Mouse (Mus musculus) embryonic facial prominence, embryonic 11.5 days (tissue): ENCODE results near the gene Kcnt2. TPM values are rescaled to one million over a fixed set of nuclear protein-coding genes. Genes with fewer than 3 reads are reported as not detected.

Experiments used
- ATAC-seq: fragments of 200-750 bp; cut with Nextera tagmentation; replicated peaks from 2 replicates; pipeline ENCODE4 v1.8.0; 2017; ENCODE audit warnings: low read depth; ENCODE audit not compliant: insufficient number of reproducible peaks, low FRiP score, low TSS enrichment
- DNase-seq: peaks from one replicate; pipeline ENCODE4 v3.0.0-alpha.2; 2015; ENCODE audit warnings: low spot score
- H3K27ac ChIP-seq: fragments of 300-500 bp; sonication (generic); replicated peaks from 2 replicates; pipeline ENCODE4 v1.5.1; 2014; ENCODE audit warnings: mild to moderate bottlenecking, low read depth, low read length, control low read depth
- H3K27me3 ChIP-seq: fragments of 300-500 bp; sonication (generic); 2 replicates; pipeline ENCODE4 v1.6.1; 2014; ENCODE audit warnings: mild to moderate bottlenecking, low read length, moderate library complexity, mixed read lengths; ENCODE audit not compliant: control insufficient read depth, insufficient read depth
- H3K36me3 ChIP-seq: fragments of 300-500 bp; sonication (generic); replicated peaks from 2 replicates; pipeline ENCODE4 v1.6.1; 2014; ENCODE audit warnings: low read depth, mild to moderate bottlenecking, low read length, moderate library complexity, mixed read lengths; ENCODE audit not compliant: control insufficient read depth, insufficient read depth
- H3K4me1 ChIP-seq: fragments of 300-500 bp; sonication (generic); 2 replicates; pipeline ENCODE4 v1.6.1; 2014; ENCODE audit warnings: low read length, mixed read lengths; ENCODE audit not compliant: control insufficient read depth, insufficient read depth
- H3K4me2 ChIP-seq: fragments of 300-500 bp; sonication (generic); 2 replicates; pipeline ENCODE4 v1.6.1; 2014; ENCODE audit warnings: low read depth, mild to moderate bottlenecking, control low read depth, low read length, moderate library complexity
- H3K4me3 ChIP-seq: fragments of 300-500 bp; sonication (generic); 2 replicates; pipeline ENCODE4 v1.5.1; 2014; ENCODE audit warnings: low read depth, low read length, control low read depth
- H3K9ac ChIP-seq: fragments of 300-500 bp; sonication (generic); replicated peaks from 2 replicates; pipeline ENCODE4 v1.6.1; 2014; ENCODE audit warnings: mild to moderate bottlenecking, control low read depth, low read length
- H3K9me3 ChIP-seq: fragments of 300-500 bp; sonication (generic); replicated peaks from 2 replicates; pipeline ENCODE4 v1.6.1; 2016; ENCODE audit warnings: mild to moderate bottlenecking, low read length, inconsistent platforms, mixed read lengths; ENCODE audit not compliant: control insufficient read depth
- WGBS: fragments of 180-500 bp; shearing (Covaris S2); extraction: QIAGEN DNeasy Blood & Tissue Kit; methylation state at CpG from one replicate; pipeline ENCODE4 v1.1.7; 2014; 5-methylcytosine and 5-hydroxymethylcytosine counted together
- polyA plus RNA-seq: library from polyadenylated mRNA; unstranded; fragments of >200 nt; fragmentation: Nextera tagmentation; extraction: Ambion mirVana; gene quantifications from 2 replicates; pipeline ENCODE4 v1.2.1, GENCODE M21; 2014

Kcnt2 gene
- polyA plus RNA-seq, 1 experiment from 2014 or later: 0.56 TPM

GRCm38 (mm10) chr1:140432039-140432438 is 186.1 kb downstream of the Kcnt2 start:
- H3K4me3 ChIP-seq: no peak overlapping the region
- WGBS: 74% methylated on average over 1 of the region's 1 CpGs
- no peak overlapping the region for H3K4me2 ChIP-seq
- no peaks in the 10 kb centered on the region for H3K9me3 ChIP-seq
- no peak overlapping the region for H3K27ac ChIP-seq
- H3K27me3 ChIP-seq: no peaks in the 10 kb centered on the region
- no peak for ATAC-seq
- no peak overlapping the region for H3K9ac ChIP-seq
- no peaks in the 10 kb centered on the region for H3K4me1 ChIP-seq
- H3K36me3 ChIP-seq: no peaks in the 10 kb centered on the region
- no peak for DNase-seq

DNA sequence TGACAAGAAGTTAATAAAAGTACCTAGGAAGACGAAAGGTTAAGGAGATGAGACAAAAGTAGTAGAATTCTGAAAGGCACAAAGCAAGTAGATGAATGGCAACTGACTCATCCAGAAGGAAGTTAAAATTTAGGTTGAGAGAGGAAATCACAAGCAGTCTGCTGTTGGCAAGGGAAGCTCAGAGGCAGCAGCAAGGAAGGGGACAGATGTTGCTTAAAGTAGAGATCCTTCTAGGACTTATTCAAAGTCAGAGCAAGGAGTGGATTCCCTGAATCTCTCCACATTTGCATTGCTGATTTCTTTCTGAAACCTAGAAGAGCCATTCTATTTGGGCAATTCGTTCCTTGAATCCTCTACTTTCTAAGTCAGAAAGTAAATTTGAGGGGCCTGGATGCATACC is 188.8 kb downstream of the Kcnt2 start:
- no peaks in the 10 kb centered on the region for H3K36me3 ChIP-seq
- ATAC-seq: no peak
- WGBS: 68% methylated on average over 2 of the region's 2 CpGs
- H3K27ac ChIP-seq: no peak overlapping the region
- no peaks in the 10 kb centered on the region for H3K4me1 ChIP-seq
- no peak overlapping the region for H3K4me2 ChIP-seq
- H3K27me3 ChIP-seq: no peaks in the 10 kb centered on the region
- no peak for DNase-seq
- H3K9me3 ChIP-seq: no peaks in the 10 kb centered on the region
- H3K4me3 ChIP-seq: no peak overlapping the region
- no peak overlapping the region for H3K9ac ChIP-seq

DNA sequence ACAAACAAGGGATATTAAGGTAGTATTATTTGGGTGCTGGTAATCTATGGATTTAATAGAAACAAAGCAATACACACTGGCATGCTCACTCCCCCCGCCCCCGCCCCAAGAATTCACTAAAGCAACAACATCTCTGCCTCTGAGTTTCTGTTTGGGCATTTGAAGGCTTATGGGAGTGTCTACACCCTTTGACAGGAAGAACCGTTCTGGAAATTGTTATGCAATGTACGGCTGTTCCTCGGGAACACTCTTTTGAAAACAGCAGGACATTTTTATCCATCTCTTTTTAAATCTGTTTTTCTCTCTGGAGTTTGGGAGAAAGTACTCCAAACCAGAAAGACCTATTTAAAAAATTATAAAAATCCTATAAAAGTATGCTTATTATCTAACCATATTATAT is 192.2 kb downstream of the Kcnt2 start:
- no peaks in the 10 kb centered on the region for H3K4me1 ChIP-seq
- H3K4me3 ChIP-seq: no peak overlapping the region
- no peaks in the 10 kb centered on the region for H3K36me3 ChIP-seq
- 74% methylated on average over 5 of the region's 5 CpGs for WGBS
- H3K27ac ChIP-seq: no peak overlapping the region
- no peaks in the 10 kb centered on the region for H3K9me3 ChIP-seq
- no peak overlapping the region for H3K9ac ChIP-seq
- no peak for DNase-seq
- no peak overlapping the region for H3K4me2 ChIP-seq
- ATAC-seq: no peak
- H3K27me3 ChIP-seq: no peaks in the 10 kb centered on the region

GRCm38 (mm10) chr1:140443904-140444303 is 197.9 kb downstream of the Kcnt2 start:
- no peaks in the 10 kb centered on the region for H3K4me1 ChIP-seq
- no peak for ATAC-seq
- H3K36me3 ChIP-seq: no peaks in the 10 kb centered on the region
- no peak overlapping the region for H3K4me3 ChIP-seq
- H3K9ac ChIP-seq: no peak overlapping the region
- H3K4me2 ChIP-seq: no peak overlapping the region
- H3K27me3 ChIP-seq: no peaks in the 10 kb centered on the region
- no peak for DNase-seq
- no peak overlapping the region for H3K27ac ChIP-seq
- H3K9me3 ChIP-seq: no peaks in the 10 kb centered on the region
- 79% methylated on average over 1 of the region's 1 CpGs for WGBS

DNA sequence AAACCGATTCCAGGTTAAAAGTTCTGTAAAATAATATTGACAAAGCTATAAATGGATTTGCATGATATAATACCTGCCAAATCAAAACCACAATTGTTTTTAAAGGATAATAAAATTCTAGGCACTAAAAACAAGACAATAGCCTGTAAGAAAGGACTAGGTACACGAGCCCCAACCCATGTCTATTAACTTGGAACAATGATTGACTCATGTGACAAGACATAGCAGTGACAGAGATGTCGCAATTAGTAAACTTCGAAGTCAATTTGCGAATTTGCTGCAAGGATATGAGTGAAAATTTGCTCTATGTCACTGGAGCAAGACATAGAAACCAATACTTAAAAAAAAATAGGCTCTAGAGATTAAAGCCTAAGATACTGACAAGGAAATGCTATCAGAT is 198.4 kb downstream of the Kcnt2 start:
- ATAC-seq (no peak), DNase-seq (no peak)
- WGBS: 85% methylated on average over 5 of the region's 5 CpGs

DNA sequence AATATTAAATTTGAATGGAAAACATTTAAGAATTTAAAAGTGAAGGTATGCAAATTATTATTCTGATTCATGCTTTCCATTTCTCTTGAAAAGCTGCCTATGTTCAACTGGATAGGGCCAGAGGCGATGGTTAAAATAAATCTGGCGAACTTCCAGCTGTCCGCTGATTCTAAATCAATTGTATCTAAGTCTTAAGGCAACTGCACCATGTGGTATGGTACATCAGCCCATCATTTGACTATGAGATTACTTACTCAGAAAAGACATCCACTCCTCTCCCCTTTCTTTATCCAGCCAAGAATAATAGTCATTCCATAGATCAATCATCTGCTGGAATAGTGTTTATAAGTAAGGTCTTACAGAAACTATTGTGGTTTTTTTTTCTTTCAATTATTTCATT is 205.5 kb downstream of the Kcnt2 start:
- Histone ChIP-seq H3K4me2 (no peak overlapping the region), H3K4me1 (no peaks in the 10 kb centered on the region), H3K27ac (no peak overlapping the region), H3K9me3 (no peaks in the 10 kb centered on the region), H3K27me3 (no peaks in the 10 kb centered on the region), H3K36me3 (no peaks in the 10 kb centered on the region), H3K4me3 (no peak overlapping the region), H3K9ac (no peak overlapping the region)
- 83% methylated on average over 3 of the region's 3 CpGs for WGBS
- ATAC-seq: no peak
- no peak for DNase-seq

More for the DNA sequence above, 198.4 kb downstream of the Kcnt2 start:
- Histone ChIP-seq H3K4me3 (no peak overlapping the region), H3K9me3 (no peaks in the 10 kb centered on the region), H3K9ac (no peak overlapping the region), H3K27me3 (no peaks in the 10 kb centered on the region), H3K4me2 (no peak overlapping the region), H3K27ac (no peak overlapping the region), H3K4me1 (no peaks in the 10 kb centered on the region), H3K36me3 (no peaks in the 10 kb centered on the region)

GRCm38 (mm10) chr1:140451924-140452323 is 206.0 kb downstream of the Kcnt2 start:
- Histone ChIP-seq H3K9me3 (no peaks in the 10 kb centered on the region), H3K4me3 (no peak overlapping the region), H3K4me2 (no peak overlapping the region), H3K9ac (no peak overlapping the region), H3K27ac (no peak overlapping the region), H3K27me3 (no peaks in the 10 kb centered on the region), H3K36me3 (no peaks in the 10 kb centered on the region), H3K4me1 (no peaks in the 10 kb centered on the region)
- 88% methylated on average over 1 of the region's 1 CpGs for WGBS
- DNase-seq (no peak), ATAC-seq (no peak)

DNA sequence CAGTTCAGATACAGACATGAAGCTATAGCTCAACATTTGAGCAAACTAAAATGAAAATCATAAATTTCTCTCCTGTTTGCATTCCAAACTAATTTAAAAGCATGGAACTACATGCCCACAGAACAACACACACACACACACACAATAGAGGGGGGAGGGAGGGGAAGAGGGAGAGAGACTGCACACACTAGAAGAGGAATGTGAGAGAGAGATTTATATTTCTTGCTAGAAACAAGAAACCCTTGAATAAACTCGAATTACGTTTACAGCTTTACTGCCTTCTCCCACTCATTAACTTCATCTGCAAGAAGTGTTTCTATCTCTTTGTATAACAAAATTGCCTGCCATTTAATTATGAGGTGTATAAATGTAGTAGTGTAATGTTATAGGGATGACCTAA is 209.9 kb downstream of the Kcnt2 start:
- no peak overlapping the region for H3K4me2 ChIP-seq
- H3K27ac ChIP-seq: no peak overlapping the region
- H3K4me1 ChIP-seq: no peaks in the 10 kb centered on the region
- no peaks in the 10 kb centered on the region for H3K36me3 ChIP-seq
- DNase-seq (no peak), ATAC-seq (no peak)
- no peak overlapping the region for H3K9ac ChIP-seq
- H3K27me3 ChIP-seq: no peaks in the 10 kb centered on the region
- no peak overlapping the region for H3K4me3 ChIP-seq
- H3K9me3 ChIP-seq: no peaks in the 10 kb centered on the region
- WGBS: 69% methylated on average over 2 of the region's 2 CpGs
